Mouse (Mus musculus) spleen, adult 18-20 months (tissue): ENCODE data around the gene Gm5771.
"Not testable (repeated sequence)": the region's sequence is repeated elsewhere in the genome, so short reads cannot be mapped to it uniquely, and the experiment has no call there.

Experiments used
- DNase-seq, 2 experiments: peaks; one replicate each; pipeline ENCODE4 v3.0.0; 2022; ENCODE audit warnings: mixed read lengths in 2 of 2

The Gm5771 gene

DNA sequence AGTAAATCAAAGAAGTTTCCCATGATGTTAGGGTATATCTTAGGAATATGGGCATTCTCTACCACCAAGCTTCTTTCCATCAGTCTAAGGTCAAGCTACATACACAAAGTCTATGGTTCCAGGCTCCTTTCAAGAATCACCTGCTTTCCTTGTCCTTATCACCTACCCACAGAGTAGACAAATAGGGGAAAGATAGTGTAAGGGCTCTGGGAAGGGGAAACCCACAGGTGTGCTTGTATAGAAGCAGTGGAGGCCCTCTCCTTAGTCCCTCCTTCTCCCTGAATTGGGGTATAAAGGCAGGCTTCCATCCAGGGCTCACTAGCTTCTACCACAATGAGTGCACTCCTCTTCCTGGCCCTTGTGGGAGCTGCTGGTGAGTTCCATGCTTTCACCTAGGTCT lies at the start of gene Gm5771:
Gm5771 (plus strand) TSS at position 301 of the 400 bp plus-strand sequence.
- DNase-seq = not testable (repeated sequence)

GRCm38 (mm10) chr6:41353932-41354331 lies 38.2 kb upstream of the Gm5771 start, which contains the start of gene Try10:
TSS of gene Try10 (plus strand) at chr6:41354105.
- DNase-seq = no peak

DNA sequence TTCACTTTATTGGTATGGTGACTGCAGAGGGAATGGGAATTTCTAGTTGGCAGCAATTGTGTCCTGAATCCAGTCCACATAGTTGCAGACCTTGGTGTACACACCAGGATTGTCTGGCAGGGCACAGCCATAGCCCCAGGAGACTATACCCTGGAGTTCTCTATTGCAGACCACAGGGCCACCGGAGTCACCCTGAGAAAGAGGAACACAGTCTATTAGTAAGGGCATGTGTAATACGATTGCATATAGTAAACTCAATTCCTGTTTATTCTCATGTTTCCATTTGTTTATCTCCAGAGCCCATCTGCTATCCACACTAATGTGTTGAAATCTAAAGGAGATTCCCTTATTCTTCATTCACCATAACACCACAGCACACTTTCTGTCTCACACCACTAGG lies 18.4 kb upstream of the Gm5771 start:
- not testable (repeated sequence) for DNase-seq

GRCm38 (mm10) chr6:41377578-41377977 lies 14.6 kb upstream of the Gm5771 start, which contains the start of gene Prss3:
TSS of gene Prss3 (minus strand) at chr6:41377678.
- not testable (repeated sequence) for DNase-seq

DNA sequence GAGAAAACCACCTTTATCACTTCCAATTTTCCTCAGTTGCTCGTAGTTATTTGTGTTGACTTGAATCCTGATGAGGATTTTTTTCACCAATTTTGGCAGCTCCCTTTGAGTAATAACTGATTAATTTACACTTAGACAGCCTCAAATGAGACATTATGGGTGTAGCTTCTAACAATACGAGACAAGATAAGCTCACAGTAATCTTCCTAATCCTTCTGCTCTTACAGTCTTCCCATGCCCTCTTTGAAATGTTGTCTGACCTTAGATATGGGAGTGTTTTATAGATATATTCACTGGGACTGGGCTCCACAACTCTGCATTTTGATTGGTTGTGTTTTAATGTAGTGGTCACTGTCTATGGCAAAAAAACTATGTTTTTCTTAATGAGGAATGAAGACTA lies 5.4 kb upstream of the Gm5771 start:
- no peak for DNase-seq

- DNase-seq = not testable (repeated sequence)
These were observed 516 bp upstream of the Gm5771 start for GRCm38 (mm10) chr6:41391640-41392039.

- DNase-seq = not testable (repeated sequence)
These were observed 50.1 kb downstream of the Gm5771 start for GRCm38 (mm10) chr6:41442261-41442660.

DNA sequence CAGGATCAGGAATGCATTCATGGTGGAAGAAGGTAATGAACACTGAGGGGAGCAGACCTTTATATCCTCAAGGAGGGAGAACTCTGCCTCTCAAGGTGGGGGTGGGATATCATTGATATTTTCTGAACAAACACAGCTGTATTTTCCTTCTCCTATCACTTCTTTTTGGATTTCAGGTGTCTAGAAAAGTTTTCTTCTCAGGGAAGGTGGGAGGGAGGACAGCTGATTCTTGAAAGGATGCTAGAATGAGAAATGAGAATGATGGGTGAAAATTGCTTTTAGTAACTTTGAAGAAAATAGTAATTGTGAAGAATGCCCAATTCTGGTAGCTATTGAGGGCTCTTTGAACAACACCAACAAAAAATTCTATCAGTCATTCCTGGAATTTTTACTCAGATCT lies 53.9 kb downstream of the Gm5771 start, which contains the start of gene Gm10334:
Gm10334 (minus strand) TSS at position 101 of the 400 bp plus-strand sequence.
- DNase-seq = not testable (repeated sequence)
